Mouse (Mus musculus) mouse trophoblast stem cell (cell line): ENCODE data around the gene Trmt61a.

Experiments
- in situ Hi-C, 2 experiments: fragments of 300-500 bp; cut with MseI, MboI; formaldehyde crosslinking; loops; 2 replicates in 1 of 2; 3 replicates in 1 of 2; pipeline ENCODE4 v1.15.1; 2025

Trmt61a gene

DNA sequence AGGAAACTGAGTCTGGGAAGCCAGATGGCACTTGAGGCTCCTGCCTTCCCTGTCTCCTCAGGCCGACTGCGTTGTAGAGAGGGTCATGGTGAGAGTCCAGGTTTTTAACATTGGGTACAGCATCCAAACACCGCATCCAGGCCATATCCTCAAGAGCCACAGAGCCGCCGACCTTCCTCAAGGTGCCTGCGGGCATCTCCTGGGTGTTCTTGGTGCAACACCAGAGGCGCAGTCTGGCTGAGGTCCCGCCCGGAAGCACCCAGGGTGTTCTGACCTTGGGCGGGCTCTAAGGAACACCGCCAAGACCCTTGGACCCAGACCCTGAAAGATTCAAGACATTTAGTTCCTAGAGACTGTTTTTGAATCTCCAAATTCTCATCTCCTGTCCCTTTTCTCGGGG, 5.3 kb upstream of the Trmt61a start:
- in situ Hi-C loops: no loop called here

DNA sequence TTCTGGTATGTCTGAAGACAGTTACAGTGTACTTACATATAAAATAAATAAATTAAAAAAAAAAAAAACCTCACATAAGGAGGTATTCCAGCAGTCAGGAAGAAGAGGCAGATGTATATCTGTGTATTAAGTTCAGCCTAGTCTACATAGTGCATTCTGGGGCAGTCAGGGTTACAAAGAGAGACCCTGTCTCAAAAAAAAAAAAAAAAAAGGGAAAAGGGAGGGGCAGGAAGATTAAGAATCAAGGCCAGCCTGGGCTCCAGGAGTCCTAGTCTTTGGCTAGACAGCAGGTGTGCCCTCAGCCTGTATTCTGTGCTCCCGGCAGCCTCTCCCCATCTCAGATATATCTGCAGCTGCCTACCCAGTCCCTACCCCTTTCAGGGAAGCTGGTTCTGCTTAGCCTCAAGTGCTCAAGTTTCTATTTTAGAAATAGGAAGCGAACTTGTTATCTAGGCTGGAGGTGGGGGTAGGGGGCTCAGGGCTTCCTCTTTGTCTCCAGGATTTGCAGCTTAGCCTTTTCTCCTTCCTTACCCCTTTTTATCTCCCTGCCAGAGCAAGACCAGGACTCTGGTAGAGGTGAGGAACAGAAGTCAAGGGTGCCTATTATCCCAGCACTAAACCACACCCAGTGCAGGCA, 2.9 kb upstream of the Trmt61a start:
- in situ Hi-C loops: no loop called here

DNA sequence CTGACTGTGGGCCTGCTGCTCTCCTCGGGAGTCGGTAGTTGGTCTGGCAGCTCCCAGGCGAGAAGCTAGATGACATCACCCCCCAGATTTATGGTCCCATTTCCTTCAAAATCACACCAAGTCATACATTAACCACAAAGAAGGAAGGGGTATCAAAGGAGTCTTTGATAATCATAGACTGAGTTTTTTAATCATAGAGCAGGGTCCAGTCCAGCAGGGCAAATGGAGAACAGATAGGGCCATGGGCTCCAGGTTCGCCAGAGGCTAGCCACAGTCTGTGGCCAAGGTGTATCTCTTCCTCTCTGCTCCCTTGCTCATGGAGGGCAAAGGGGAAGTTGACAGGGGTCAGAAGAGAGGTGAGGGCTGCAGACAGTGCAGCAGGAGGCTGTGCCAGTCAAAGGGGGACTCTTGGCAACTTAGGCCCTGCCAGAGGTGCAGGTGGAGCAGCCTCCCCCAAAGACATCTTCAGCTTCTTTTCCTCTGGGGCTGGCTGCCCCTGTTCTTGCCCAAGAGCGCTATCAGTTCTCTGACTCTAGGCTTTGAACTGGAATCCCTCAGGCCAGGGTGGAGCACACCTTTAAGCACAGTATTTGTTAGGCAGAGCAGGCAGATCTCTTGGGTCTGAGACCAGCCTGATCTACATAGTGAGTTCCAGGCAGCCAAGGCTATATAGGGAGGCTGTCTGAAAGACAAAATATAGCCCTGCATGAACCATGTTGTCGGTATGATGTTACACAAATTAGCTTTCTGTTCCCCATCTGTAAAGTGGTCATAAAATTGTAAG, 1.9 kb upstream of the Trmt61a start:
- in situ Hi-C loops: no loop called here

DNA sequence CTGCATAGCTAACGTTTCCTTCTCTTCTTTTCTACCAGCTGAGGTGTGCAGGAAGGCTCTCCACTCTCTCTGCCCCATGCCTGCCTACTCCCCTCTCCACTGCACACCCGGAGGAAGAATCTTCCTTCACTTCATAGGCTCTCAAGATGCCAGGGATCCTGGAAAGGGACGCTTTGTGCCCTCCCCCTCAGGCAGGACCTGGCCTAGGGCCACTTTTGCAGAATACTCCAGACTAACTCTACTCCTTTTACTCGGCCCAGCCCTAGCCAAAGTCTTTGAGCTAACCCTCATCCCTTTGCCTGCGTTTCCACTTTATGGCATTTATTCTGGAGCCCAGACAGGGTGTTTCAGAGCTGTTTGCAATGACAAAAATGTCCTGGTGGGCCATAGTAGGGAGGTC, 484 bp upstream of the Trmt61a start:
- in situ Hi-C loops: no loop called here

DNA sequence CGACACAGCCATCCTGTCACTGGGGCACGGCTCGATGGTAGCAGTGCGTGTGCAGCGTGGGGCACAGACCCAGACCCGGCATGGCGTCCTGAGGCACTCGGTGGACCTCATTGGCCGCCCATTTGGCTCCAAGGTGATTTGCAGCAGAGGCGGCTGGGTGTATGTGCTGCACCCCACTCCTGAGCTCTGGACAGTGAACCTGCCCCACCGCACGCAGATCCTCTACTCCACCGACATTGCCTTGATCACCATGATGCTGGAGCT, 697 bp downstream of the Trmt61a start:
- in situ Hi-C loops: no loop called here

DNA sequence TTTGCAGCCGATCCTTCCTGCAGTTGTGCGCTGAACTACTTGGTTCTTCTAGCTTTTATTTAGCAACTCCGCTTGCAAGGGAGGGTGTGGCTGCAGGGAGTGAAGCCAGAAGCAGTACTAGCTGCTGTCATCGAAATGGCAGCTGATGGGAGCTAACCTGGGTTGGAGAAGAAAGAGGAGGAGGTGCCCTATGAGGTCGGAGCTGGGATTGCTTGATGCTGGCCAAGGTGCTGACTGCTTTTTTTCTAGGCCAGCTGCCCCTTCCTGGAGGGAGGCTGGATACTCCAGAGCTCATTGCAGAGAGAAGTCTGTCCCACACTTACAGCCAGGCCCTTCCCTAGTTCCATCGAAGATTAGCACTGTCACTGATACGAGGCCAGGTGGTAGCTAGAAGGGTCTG, 1.1 kb downstream of the Trmt61a start:
- in situ Hi-C loops: no loop called here

DNA sequence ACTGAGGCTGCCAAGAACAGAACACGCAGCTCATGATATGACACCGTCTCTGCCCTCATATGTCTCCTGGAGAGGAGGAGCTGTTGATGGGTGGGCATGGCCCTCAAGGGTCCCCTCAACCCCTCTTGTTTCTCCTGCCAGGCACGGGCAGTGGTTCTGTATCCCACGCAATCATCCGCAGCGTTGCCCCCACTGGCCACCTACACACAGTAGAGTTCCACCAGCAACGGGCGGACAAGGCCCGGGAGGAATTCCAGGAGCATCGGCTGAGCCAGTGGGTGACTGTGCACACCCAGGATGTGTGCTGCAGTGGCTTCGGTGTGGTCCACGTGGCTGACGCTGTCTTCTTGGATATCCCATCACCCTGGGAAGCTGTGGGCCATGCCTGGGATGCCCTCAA, 2.8 kb downstream of the Trmt61a start:
- in situ Hi-C loops: no loop called here

DNA sequence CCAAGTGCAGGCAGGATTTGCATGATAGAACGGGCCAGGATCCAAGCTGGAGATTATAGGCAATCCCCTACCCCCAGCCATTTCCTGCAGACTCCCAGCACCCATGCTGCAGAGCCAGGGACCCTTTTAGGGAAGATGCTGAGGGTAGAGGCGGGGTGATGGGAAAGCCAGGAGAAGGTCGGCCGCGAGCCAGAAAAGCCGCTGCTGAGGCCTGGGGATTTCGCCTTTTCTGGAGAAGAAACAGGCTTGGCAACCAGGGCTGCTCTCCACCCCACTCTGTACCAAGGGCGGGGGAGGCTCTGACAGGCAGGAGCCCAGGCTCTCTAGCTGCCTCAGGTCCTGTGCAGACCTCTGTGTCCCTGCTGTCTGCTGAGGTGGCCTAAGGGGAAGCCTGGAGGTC, 3.4 kb downstream of the Trmt61a start:
- in situ Hi-C loops: no loop called here

DNA sequence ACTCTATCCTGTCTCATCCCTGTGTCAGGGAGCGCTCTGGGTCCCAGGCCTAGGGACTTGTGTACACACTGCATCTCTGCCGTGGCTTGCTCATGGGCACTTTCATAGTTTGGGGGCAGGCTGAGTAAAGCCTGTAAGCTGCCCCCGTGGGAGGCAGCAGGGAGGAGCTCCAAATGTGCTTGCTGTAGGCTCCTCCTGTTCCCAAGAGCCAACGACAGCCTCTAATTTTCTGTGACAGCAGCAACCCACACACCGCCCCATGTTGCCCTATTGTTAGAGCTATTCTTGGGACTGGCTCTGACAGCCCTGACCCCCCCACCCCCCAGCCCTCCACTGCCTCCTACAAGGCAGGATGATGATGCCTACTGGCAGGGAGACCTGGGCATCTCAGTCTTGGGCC, 4.1 kb downstream of the Trmt61a start:
- in situ Hi-C loops: no loop called here

DNA sequence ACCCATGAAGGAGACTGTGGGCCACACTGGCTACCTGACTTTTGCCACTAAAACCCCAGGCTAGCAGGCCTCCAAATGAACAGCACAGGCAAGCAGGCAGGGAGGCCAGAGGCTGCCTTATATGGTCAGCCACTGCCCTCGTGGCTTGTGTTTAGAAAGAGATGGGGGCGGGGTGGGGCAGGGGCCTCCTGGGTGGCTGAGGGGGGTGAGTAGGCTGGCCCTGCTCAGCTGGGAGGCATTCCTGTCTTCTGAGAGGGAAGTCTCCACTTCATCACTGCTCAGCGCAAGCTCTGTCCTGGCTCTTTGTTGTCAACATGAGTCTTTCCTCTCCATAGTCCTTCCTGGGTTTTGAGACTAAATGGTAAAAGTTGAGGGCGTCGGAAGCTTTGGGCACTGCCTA, 4.9 kb downstream of the Trmt61a start:
- in situ Hi-C loops: no loop called here

DNA sequence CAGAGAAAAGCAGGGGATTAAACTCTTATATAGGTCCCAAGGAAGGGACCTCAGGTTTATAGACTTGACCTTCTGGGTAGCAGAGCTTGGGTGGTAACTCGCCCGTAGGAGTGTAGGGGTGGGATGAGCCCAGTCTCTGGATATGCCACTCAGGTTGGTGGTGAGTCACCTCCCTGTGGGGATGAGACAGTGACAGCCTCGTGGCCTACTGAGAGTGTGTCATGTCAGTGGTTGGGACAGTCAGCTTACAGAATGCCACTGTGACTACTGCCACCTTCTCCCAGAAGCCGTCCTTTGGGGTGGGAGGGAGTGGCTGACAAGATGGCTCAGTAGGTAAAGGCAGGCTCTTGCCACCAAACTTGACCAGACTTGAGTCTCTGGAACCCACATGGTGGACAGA, 8.5 kb downstream of the Trmt61a start:
- in situ Hi-C loops: no loop called here

DNA sequence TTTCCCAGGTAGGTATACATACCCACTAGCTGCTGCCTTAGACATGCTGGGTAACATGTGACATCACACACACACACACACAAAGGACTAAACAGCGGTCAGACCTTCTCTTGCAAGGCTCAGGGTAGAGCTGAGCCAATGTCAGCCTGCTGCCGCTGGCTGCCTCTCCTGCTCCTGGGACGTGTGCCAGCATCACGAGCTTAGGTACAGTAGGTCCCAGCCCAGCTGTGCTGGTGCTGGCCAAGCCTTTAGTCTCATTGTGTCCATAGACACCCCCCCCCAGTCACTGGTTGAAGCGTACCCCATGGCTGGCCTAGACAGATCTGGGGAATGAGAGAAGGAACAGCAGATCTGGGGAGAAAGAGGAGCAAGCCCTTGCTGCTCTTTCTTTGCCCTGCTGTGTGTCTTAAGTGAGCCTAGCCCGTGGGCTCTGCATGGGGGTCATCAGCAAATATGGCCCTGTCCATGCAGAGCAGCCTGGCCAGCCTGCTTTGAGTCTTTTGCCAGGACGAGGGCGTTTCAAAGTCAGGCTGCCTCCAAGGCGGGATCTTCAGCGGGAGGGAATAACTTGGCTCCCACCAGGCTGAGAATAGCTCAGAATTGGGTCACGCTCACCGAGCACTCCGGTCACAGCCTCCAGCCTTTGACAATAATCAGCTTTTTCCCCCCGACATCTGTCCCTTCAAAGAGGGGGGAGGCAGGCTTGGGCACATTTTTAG, 9.6 kb downstream of the Trmt61a start:
- in situ Hi-C loops: no loop called here

DNA sequence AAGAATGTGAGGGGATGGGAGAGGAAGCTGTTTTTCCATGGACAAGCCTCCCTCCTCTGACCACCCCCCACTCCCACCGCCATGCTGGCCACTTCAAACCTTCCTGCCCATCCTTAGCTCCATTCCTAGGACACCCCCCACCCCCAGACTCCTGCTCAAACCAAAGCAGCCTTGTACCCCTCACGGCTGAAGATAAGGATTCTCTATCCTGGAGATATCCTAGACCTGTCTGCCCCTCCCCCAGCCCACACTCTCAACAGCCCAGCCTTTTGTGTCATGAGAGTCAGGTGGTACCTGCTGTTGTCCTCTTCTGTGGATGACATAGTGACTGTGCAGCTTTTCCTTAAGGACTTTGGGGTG, 10.1 kb downstream of the Trmt61a start:
- in situ Hi-C loops: no loop called here

DNA sequence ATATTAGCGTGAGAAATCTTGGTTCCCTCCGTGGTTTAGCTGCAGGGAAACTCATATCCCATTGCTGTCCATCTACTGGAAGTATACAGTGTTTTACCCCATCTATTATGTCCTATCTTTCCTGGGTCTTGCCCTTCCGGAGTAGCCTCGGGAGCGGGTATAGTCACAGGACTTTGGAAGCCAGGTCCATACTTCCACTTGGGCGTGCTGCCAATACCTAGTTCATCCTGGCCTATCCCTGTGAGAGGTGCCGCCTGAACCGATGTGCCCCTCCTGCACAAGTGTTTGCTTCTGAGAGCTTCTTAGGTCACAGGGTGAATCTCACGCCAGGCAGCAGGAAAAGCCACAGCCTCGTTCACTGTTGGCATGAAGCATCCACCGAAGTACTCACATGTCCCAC, 11.5 kb downstream of the Trmt61a start:
- in situ Hi-C loops: no loop called here

DNA sequence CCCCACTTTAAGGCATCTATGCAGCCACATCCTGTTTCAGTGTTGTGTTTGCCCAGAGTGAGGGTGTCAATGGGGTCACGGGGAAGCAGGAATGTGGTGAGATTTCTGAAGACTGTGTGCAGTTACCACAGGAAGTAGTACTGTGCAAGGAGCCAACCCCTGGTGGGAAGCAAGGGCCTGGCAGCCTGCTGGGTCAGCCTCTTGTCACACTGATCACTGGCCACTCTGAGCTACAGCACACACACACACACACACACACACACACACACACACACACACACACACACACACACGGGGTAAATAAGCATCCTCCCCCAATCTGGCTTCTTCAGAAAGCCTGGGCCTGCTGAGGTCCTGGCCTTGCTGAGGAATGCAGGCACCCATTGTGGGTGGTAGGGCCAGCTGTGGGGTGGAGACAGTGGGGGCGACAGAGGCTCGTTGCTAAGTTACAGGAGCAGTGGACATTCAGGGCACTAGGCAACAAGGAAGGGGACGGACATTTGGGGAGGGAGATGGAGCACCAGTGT, 13.5 kb downstream of the Trmt61a start:
- in situ Hi-C loops: no loop called here

DNA sequence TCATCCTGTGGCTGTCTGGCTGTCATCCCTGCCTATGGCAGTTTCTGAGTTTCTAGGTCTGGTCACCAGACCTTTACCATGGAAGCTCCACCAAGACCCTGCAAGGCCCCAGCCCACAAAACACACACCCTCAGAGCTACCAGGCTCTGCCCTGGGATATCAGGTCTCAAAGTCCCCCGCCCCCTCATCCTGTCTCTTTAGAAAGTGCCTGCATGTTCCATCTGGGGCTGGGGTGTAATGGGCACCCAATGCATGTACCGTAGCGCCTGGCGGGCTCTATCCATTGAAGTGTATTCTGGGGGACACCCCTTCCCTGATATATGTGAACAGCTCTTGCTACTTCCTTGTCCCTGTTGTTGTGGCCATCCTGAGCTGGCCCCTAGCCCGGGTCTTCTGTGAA, 15.0 kb downstream of the Trmt61a start:
- in situ Hi-C loops: no loop called here

DNA sequence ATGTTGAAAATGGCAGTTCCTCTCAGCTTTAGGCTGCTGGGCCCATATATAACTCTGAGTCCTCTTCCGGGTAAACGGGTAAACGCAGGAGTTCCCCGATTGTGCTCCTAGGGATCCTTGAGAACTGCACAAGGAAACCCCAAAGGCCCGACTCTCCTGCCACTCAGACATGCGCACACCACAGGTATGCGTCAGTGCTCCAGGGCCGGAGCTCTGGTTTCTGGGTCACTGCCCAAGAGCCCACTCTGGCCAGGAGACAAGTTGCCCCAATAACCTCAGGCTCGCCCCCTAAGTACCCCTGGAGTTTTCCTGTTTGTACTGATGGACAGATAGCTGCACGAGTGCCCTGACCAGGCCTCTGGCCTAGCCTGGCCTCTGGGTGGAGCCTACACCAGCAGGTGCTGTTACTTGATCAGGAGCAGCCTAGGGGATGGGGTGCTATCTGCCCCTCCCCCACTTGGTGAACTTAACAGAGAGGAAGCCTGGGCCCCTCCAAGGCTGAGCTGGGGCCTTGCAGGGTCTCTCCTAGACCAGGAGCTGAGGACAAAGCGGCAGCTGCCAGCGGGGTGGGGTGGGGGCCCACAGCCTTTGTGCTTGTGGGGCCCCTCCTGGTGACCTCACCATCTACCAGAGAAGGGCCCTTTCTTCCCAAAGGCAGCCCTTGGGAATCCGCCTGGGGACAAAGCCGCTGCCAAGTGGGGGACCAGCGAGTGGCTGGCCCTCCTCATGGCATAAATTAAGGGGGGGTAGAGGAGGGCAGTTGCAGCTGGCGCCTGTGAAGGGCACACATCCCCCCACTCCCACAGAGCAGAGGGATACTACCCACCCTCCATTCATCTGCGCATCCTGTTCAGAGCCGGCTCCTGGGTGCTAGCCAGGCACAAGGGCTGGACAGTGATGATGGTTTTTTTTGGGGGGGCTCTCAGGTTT, 15.7 kb downstream of the Trmt61a start:
- in situ Hi-C loops: no loop called here

DNA sequence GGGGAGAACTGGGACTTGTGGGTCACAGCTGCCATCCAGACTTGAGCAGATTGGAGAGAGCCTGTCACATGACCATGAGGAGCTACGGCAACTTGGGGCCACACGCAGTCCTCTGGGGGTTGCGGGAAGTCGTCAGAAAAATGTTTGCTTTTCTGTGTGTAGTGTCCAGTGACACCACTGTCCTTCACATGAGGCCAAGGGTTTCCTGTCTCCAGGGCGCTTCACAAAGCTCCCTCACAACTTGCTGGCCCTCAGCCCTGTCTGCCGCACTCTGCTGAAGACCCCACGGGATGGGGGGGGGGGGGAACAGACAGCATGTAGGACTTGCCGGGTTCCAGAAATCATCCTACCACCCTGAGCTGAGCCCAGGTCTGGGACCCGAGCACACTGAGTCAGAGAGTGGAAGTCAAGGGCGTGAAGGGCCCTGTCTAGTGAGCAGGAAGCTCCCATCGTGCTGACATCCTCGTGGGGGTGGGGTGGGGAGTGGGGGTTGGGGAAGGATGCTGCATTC, 16.4 kb downstream of the Trmt61a start:
- in situ Hi-C loops: no loop called here

DNA sequence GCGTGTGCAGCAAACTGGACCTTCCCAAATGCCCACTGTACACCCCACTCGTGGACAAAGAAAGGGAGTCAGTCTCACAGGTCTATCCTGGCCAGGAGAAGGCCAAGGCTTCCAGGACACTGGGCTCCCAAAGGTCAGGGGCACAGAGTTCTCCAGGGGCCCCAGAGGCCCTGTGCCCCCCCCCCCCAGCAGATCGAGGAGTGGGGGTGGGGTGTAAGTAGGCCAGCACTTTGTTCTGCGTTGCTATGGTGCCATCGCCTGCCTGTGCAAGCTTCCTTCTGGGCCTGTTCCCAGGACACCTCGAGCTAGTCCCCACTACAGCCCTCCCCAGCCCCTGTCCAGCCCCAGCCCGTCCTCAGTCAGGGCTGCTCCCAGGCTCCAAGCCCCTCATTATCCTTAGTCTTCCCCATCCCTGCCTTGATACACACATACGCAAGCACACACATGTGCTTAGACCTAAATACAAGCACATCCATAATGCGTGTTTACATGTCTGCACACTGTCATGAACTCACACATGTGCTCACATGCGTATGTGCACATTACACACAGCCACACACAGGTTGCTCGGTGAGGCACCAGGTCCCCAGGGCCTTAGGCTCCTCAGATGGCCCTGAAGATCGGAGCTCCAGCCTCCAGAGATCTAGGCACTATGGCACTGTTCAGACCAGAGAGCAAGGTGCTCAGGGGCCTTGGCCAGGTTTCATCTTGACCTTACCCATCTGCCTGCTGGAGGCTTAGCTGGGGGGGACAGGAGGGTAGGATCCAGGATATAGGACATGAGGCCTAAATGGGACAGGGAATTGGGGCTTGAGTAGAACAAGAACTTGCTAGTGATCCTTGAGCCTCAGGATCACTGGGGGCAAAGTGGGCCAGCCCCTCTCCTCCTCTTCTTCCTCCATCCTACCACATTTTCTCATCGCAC, 17.2 kb downstream of the Trmt61a start:
- in situ Hi-C loops: no loop called here

DNA sequence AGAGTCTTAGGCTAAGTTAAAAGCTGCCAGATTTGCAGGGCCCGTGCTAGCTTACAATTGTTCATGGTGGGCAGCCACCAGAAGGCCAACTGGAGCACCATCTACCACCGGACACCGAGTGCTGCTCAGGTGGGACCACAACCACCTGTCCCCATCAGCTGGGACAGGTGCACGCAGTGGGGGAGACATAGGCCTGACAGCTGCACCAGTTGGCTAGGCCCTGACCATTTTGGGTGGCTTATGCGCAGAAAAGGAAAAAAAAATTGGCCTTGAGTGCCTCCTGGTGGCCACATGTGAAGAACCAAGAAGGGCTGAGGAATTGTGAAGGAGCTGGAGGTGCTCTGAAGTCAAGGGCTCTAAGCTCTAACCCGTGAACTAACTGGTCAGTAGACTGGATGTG, 18.3 kb downstream of the Trmt61a start:
- in situ Hi-C loops: no loop called here

DNA sequence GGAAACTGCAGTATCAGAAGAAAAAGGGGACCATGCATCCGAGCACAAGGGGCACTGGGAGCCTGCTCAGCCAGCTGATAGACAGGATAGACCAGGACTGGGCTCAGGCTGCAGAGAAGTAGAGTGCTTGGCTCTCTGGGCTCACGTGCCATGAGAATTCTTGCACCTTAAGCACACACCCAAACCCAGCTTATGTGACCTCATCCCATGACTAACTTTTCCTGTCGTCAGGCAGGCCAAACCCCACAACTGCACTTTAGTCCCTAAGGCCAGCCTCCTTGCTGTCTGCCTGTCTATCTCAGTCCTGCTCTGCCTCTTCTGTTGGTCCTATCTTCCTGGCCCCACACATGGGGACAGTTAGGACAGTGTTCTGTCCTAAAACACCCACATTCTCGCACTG, 19.8 kb downstream of the Trmt61a start:
- in situ Hi-C loops: no loop called here
